Mouse (Mus musculus) midbrain, postnatal 0 days (tissue): ENCODE results near the gene a. TPM values are rescaled to one million over a fixed set of nuclear protein-coding genes. Genes with fewer than 3 reads are reported as not detected.
"Not testable (repeated sequence)": the region's sequence is repeated elsewhere in the genome, so short reads cannot be mapped to it uniquely, and the experiment has no call there.

Experiments used
- ATAC-seq: fragments of 200-750 bp; cut with Nextera tagmentation; 2 replicates; pipeline ENCODE4 v1.8.0; 2017; ENCODE audit warnings: moderate number of reproducible peaks, mild to moderate bottlenecking, moderate TSS enrichment, moderate library complexity; ENCODE audit not compliant: low FRiP score
- DNase-seq: peaks from one replicate; pipeline ENCODE4 v3.0.0-alpha.2; 2015; ENCODE audit warnings: low spot score
- H3K27ac ChIP-seq: fragments of 300-500 bp; sonication (generic); 2 replicates; pipeline ENCODE4 v1.5.1; 2014; ENCODE audit warnings: low read depth, mild to moderate bottlenecking, low read length, mixed read lengths
- H3K27me3 ChIP-seq: fragments of 300-500 bp; sonication (generic); 2 replicates; pipeline ENCODE4 v1.6.1; 2014; ENCODE audit warnings: low read length, control low read depth, mixed read lengths; ENCODE audit not compliant: insufficient read depth
- H3K36me3 ChIP-seq: fragments of 300-500 bp; sonication (generic); 2 replicates; pipeline ENCODE4 v1.6.1; 2014; ENCODE audit warnings: low read length, control low read depth, mixed read lengths; ENCODE audit not compliant: insufficient read depth
- H3K4me1 ChIP-seq: fragments of 300-500 bp; sonication (generic); 2 replicates; pipeline ENCODE4 v1.6.1; 2014; ENCODE audit warnings: mild to moderate bottlenecking, control low read depth, antibody characterized with exemption, low read length, mixed read lengths; ENCODE audit not compliant: insufficient read depth
- H3K4me2 ChIP-seq: fragments of 300-500 bp; sonication (generic); 2 replicates; pipeline ENCODE4 v1.6.1; 2014; ENCODE audit warnings: low read depth, mild to moderate bottlenecking, low read length, mixed read lengths; ENCODE audit not compliant: poor library complexity, severe bottlenecking
- H3K4me3 ChIP-seq: fragments of 300-500 bp; sonication (generic); 2 replicates; pipeline ENCODE4 v1.5.1; 2014; ENCODE audit warnings: low read depth, mild to moderate bottlenecking, low read length, moderate library complexity
- H3K9ac ChIP-seq: fragments of 300-500 bp; sonication (generic); replicated peaks from 2 replicates; pipeline ENCODE4 v1.6.1; 2014; ENCODE audit warnings: mild to moderate bottlenecking, low read length, moderate library complexity, mixed read lengths; ENCODE audit not compliant: poor library complexity, severe bottlenecking
- H3K9me3 ChIP-seq: fragments of 300-500 bp; sonication (generic); 2 replicates; pipeline ENCODE4 v1.6.1; 2016; ENCODE audit warnings: low read length, control low read depth
- CTCF ChIP-seq: IDR thresholded peaks from 2 replicates; pipeline ENCODE4 v1.5.1; 2016; ENCODE audit warnings: antibody characterized with exemption, mild to moderate bottlenecking
- WGBS: fragments of 180-500 bp; shearing (Covaris S2); extraction: QIAGEN DNeasy Blood & Tissue Kit; methylation state at CpG from one replicate; pipeline ENCODE4 v1.1.7; 2014; 5-methylcytosine and 5-hydroxymethylcytosine counted together
- polyA plus RNA-seq: library from polyadenylated mRNA; unstranded; fragments of >200 nt; fragmentation: Nextera tagmentation; extraction: Ambion mirVana; gene quantifications from 2 replicates; pipeline ENCODE4 v1.2.1, GENCODE M21; 2015
- total RNA-seq: library from RNA; depleted of rRNA; stranded (reverse); fragments of >200 nt; gene quantifications from 2 replicates; pipeline ENCODE4 v1.2.3, GENCODE M21; 2014

a gene
- total and polyA plus RNA-seq, 2 experiments from 2014 or later = 1.1 TPM; not detected in 1

DNA sequence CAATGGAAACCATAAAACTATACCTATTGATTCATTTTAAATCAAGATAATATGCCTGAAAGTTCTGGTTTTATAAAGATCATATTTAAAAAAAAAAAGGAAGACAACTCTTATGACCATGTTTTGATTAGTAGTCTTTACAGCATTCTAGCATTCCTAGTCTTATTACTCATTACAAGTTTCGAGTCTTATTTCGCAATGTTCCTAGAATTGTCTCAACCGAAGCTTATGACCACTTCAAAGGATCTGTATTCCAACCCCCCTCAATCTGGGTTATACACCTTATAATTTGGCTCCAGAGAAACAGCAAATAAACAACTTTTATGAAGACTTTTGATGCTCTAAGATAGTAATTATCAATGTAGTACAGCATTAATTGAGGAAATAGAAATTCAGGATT lies 110.9 kb downstream of the a start:
- Histone ChIP-seq H3K9ac (no peak overlapping the region), H3K4me2 (no peak overlapping the region), H3K4me3 (no peak overlapping the region), H3K4me1 (no peaks in the 10 kb centered on the region), H3K9me3 (no peaks in the 10 kb centered on the region), H3K27ac (no peak overlapping the region), H3K36me3 (no peaks in the 10 kb centered on the region), H3K27me3 (no peaks in the 10 kb centered on the region)
- TF ChIP-seq CTCF = no peak
- ATAC-seq = no peak
- 92% methylated on average over 3 of the region's 3 CpGs for WGBS
- DNase-seq = no peak

DNA sequence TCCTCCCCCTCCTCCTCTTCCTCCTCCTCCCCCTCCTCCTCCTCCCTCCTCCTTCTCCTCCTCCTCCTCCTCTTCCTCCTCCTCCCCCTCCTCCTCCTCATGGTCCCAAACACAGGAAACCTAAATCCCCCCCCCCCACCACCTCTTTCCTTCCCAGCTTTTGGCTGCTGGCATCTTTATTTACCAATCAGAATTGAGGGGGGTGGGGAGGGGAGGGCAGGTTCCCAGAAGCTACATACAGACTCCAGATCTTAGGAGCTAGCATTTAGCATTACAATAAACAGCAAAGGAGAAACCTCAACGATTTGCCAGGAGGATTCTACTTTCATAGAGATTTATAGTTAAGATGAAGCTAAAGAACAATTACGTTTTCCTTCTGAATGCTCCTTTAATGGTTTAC lies 114.6 kb downstream of the a start:
- no peak overlapping the region for H3K4me2 ChIP-seq
- H3K27me3 ChIP-seq = no peaks in the 10 kb centered on the region
- TF ChIP-seq CTCF = no peak
- H3K4me1 ChIP-seq = no peaks in the 10 kb centered on the region
- no peaks in the 10 kb centered on the region for H3K36me3 ChIP-seq
- H3K9ac ChIP-seq = no peak overlapping the region
- H3K4me3 ChIP-seq = no peak overlapping the region
- H3K9me3 ChIP-seq = no peaks in the 10 kb centered on the region
- no peak for ATAC-seq
- WGBS = 56% methylated on average over 2 of the region's 2 CpGs
- H3K27ac ChIP-seq = no peak overlapping the region
- no peak for DNase-seq

DNA sequence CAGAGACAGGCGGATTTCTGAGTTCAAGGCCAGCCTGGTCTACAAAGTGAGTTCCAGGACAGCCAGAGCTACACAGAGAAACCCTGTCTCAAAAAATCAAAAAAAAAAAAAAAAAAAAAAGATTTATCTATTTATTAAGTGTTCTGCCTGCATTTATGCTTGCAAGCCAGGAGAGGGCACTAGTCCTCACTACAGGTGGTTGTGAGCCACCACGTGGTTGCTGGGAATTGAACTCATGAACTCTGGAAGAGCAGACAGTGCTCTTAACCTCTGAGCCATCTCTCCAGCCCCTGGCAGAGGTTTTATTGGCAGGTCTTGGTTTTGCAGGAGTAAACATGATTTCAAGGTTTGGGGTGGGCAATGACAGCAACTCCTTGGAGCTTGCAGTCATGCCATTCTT lies 117.0 kb downstream of the a start:
- DNase-seq, H3K27me3 ChIP-seq, H3K9ac ChIP-seq, H3K4me2 ChIP-seq, ATAC-seq, H3K27ac ChIP-seq, H3K36me3 ChIP-seq, H3K4me3 ChIP-seq, H3K9me3 ChIP-seq, H3K4me1 ChIP-seq: not testable (repeated sequence)
- WGBS = 53% methylated on average over 2 of the region's 2 CpGs
- peak; percentile 31; the same call in 1 of the 2 replicates for TF ChIP-seq CTCF

DNA sequence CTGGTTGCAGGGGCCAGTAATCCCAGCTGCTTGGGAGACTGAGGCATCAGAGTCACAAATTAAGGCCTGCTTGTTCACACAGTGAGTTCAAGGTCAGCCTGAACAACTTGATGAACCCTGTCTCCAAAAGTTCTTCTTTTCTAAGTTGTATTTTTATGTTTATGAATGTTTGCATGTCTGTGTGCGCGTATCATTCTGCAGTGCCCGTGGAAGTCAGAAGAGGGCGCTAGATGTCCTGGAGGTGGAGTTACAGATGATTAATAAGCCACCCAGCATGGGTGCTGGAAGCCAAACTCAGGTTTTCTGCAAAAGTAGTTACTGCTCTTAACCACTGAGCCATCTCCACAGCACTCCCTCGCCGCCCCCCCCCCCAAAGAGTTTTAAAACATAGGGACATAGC lies 118.6 kb downstream of the a start:
- WGBS = 79% methylated on average over 6 of the region's 6 CpGs
- TF ChIP-seq CTCF = peak; percentile 8; the same call in 1 of the 2 replicates
- Histone ChIP-seq H3K27ac (no peak overlapping the region), H3K4me3 (no peak overlapping the region), H3K27me3 (no peaks in the 10 kb centered on the region), H3K4me2 (no peak overlapping the region), H3K9me3 (no peaks in the 10 kb centered on the region), H3K36me3 (no peaks in the 10 kb centered on the region), H3K9ac (no peak overlapping the region), H3K4me1 (no peaks in the 10 kb centered on the region)
- DNase-seq (no peak), ATAC-seq (no peak)

DNA sequence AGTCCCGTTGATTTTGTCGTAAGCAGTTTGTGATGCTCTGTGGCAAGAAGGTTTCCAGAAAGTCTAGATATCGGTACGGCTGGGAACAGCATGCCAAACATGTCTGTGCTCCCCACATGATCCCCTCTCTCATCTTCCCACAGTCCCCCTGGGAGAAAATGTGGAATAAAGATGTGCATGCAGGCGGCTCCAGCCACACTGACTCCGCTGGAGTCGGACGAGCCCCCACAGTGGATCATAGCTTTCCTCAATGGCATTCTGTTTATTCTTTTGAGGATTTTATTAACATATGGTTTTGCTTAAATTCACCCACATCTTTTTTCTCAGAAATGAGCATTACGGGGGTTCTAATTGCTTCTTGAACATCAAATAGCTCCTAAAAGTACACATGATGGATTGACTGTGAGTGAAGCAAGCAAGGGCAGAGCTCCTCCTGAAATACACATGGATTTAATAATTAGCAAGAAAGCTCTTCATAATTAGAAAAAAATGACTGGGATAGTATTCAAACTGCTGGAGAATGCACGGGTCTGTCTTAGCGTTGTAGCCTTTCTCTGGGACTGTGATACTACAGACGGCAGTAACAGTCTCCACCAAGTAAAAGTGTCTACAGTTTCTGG lies 124.8 kb downstream of the a start:
- no peak for TF ChIP-seq CTCF
- H3K4me1 ChIP-seq = no peaks in the 10 kb centered on the region
- no peak overlapping the region for H3K4me3 ChIP-seq
- DNase-seq = no peak
- H3K27ac ChIP-seq = no peak overlapping the region
- 70% methylated on average over 12 of the region's 12 CpGs for WGBS
- H3K9ac ChIP-seq = no peak overlapping the region
- no peak overlapping the region for H3K4me2 ChIP-seq
- H3K36me3 ChIP-seq = no peaks in the 10 kb centered on the region
- H3K9me3 ChIP-seq = no peaks in the 10 kb centered on the region
- ATAC-seq = no peak
- H3K27me3 ChIP-seq = no peaks in the 10 kb centered on the region

DNA sequence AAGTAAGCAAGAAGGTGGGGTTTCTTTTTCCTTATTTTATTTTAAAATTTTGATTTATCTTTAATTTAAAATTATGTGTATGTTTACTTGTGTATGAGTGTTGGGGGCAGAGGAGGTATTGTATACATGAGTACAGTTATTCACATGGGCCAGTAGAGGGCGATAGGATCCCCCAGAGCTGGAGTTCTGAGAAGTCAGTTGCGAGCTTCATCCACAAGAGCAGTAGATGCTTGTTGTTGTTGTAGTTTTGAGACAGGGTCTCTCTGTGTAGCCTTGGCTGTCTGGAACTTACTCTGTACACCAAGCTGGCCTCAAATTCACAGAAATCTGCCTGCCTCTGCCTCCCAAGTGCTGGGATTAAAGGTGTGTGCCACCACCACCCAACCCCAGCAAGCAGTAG lies 125.3 kb downstream of the a start:
- Histone ChIP-seq H3K36me3 (no peaks in the 10 kb centered on the region), H3K4me2 (no peak overlapping the region), H3K4me3 (no peak overlapping the region), H3K9ac (no peak overlapping the region), H3K27ac (no peak overlapping the region), H3K27me3 (no peaks in the 10 kb centered on the region), H3K4me1 (no peaks in the 10 kb centered on the region), H3K9me3 (no peaks in the 10 kb centered on the region)
- WGBS = 12% methylated on average over 2 of the region's 2 CpGs
- ATAC-seq = no peak
- TF ChIP-seq CTCF = peak; percentile 65
- DNase-seq = peak; percentile 65
